ENCODE assay signal across 8 mouse cellular contexts in genomic region chr12:79193441-79193840, GRCm38 (mm10). TPM values are rescaled to one million over a fixed set of nuclear protein-coding genes. Genes with fewer than 3 reads are reported as not detected.
A peak's percentile ranks its signal among the peaks of the same experiment; 100 is the strongest.
DNase-seq lines count a peak whose midpoint lies in the region; ATAC-seq and TF ChIP-seq lines count a peak whose summit lies in the region.

No protein-coding gene starts in this region.

- intact Hi-C loops in left cerebral cortex, postnatal 4 days (cut with DNase I), result no loop called here

- H3K27me3 ChIP-seq in kidney, embryonic 16.5 days (ENCODE audit: insufficient read depth, low read length), result no peaks in the 10 kb centered on the region
- H3K27me3 ChIP-seq in hindbrain, postnatal 0 days (ENCODE audit: insufficient read depth, low read length), result no peaks in the 10 kb centered on the region

- no peak for ATAC-seq in kidney, embryonic 16.5 days (ENCODE audit: low FRiP score, low TSS enrichment)
- ATAC-seq in hindbrain, postnatal 0 days, result no peak

- no peak overlapping the region for H3K27ac ChIP-seq in kidney, embryonic 16.5 days (ENCODE audit: low read length)
- no peak overlapping the region for H3K27ac ChIP-seq in cortical plate, adult 2 months (ENCODE audit: insufficient read depth, low read length)
- H3K27ac ChIP-seq in hindbrain, postnatal 0 days, result no peak overlapping the region

- DNase-seq in kidney, adult 11 months, result peak; percentile 53
- peak; percentile 87 for DNase-seq in ZHBTc4 (ENCODE audit: low read depth, low spot score)
- peak; percentile 70 for DNase-seq in hindbrain, postnatal 0 days (ENCODE audit: low spot score)
- DNase-seq in left cerebral cortex, postnatal 4 days, result peak; percentile 77
- peak; percentile 21 for DNase-seq in ovary, postnatal 10 days (ENCODE audit: low spot score)
- peak; percentile 12 to 55 for DNase-seq in thymus, postnatal 10 days (ENCODE audit: low spot score in 2 of 2)

- 3% methylated on average over 3 of the region's 3 CpGs for WGBS in kidney, embryonic 16.5 days
- 3% methylated on average over 3 of the region's 3 CpGs for WGBS in hindbrain, postnatal 0 days

- no peak overlapping the region for H3K4me3 ChIP-seq in kidney, embryonic 16.5 days (ENCODE audit: low read length)
- H3K4me3 ChIP-seq in cortical plate, adult 2 months (ENCODE audit: insufficient read depth, low read length), result no peak overlapping the region
- no peak overlapping the region for H3K4me3 ChIP-seq in hindbrain, postnatal 0 days (ENCODE audit: low read length)

- peaks cover 12% of the 10 kb centered on the region for H3K4me1 ChIP-seq in kidney, embryonic 16.5 days (ENCODE audit: insufficient read depth, low read length)
- H3K4me1 ChIP-seq in cortical plate, adult 2 months (ENCODE audit: control insufficient read depth, insufficient read depth, low read length), result peaks cover 4% of the 10 kb centered on the region
- H3K4me1 ChIP-seq in hindbrain, postnatal 0 days (ENCODE audit: insufficient read depth, low read length), result 0 out of 2 replicates have a peak, but pooled peaks cover 7% of the 10 kb centered on the region

- H3K4me2 ChIP-seq in kidney, embryonic 16.5 days (replicated peaks; ENCODE audit: low read depth, low read length), result no peak overlapping the region
- H3K4me2 ChIP-seq in hindbrain, postnatal 0 days (ENCODE audit: low read depth, low read length), result no peak overlapping the region

- no peaks in the 10 kb centered on the region for H3K36me3 ChIP-seq in kidney, embryonic 16.5 days (ENCODE audit: insufficient read depth, low read length)
- H3K36me3 ChIP-seq in hindbrain, postnatal 0 days (ENCODE audit: insufficient read depth, low read length), result no peaks in the 10 kb centered on the region; the same call in 1 of the 2 replicates

- TF ChIP-seq CTCF in cortical plate, adult 2 months (IDR thresholded peaks at IDR 0.05; ENCODE audit: extremely low read depth, insufficient read depth, low read length), result peak; percentile 75
- TF ChIP-seq CTCF in hindbrain, postnatal 0 days (IDR thresholded peaks at IDR 0.05; ENCODE audit: low read depth), result peak; percentile 74

- H3K9ac ChIP-seq in kidney, embryonic 16.5 days (replicated peaks; ENCODE audit: low read length), result no peak overlapping the region
- no peak overlapping the region for H3K9ac ChIP-seq in hindbrain, postnatal 0 days (replicated peaks; ENCODE audit: low read length)

- H3K9me3 ChIP-seq in kidney, embryonic 16.5 days (ENCODE audit: low read length), result no peaks in the 10 kb centered on the region
- H3K9me3 ChIP-seq in hindbrain, postnatal 0 days (ENCODE audit: low read length), result no peaks in the 10 kb centered on the region

- TF ChIP-seq POLR2A in cortical plate, adult 2 months (IDR thresholded peaks at IDR 0.05; ENCODE audit: extremely low read depth, insufficient read depth, low read length), result no peak

RNA-seq across cellular contexts. Expression of gene Rdh11, which starts 1.3 kb away (rescaled TPM):
- polyA plus RNA-seq in kidney, embryonic 16.5 days (2015; fragmentation: Nextera tagmentation; extraction: Ambion mirVana), result 27.4 and 28.0 TPM in 2 replicates
- 19.1 and 21.9 TPM in 2 replicates for polyA plus RNA-seq in cortical plate, adult 2 months (2012; rRNA removed)
- total RNA-seq in hindbrain, postnatal 0 days (2014; rRNA removed), result 44.9 and 46.1 TPM in 2 replicates
- polyA plus RNA-seq in hindbrain, postnatal 0 days (2015; fragmentation: Nextera tagmentation; extraction: Ambion mirVana), result 30.7 and 34.9 TPM in 2 replicates
- 10 to 100 TPM; 41.4 to 43.2 TPM for total RNA-seq in left cerebral cortex, postnatal 4 days (2021)

RNA-seq across cellular contexts. Expression of gene Rdh12, which starts 15.3 kb away (rescaled TPM):
- polyA plus RNA-seq in kidney, embryonic 16.5 days (2015; fragmentation: Nextera tagmentation; extraction: Ambion mirVana), result 3.5 and 4.2 TPM in 2 replicates
- 2.6 and 3.0 TPM in 2 replicates for polyA plus RNA-seq in cortical plate, adult 2 months (2012; rRNA removed)
- total RNA-seq in hindbrain, postnatal 0 days (2014; rRNA removed), result 0.47 and 0.86 TPM in 2 replicates
- 0.63 and 0.83 TPM in 2 replicates for polyA plus RNA-seq in hindbrain, postnatal 0 days (2015; fragmentation: Nextera tagmentation; extraction: Ambion mirVana)
- total RNA-seq in left cerebral cortex, postnatal 4 days (2021), result 1 to 10 TPM in 1 of 2 experiments, under 1 TPM in 1; 0.84 to 1.3 TPM

RNA-seq across cellular contexts. Expression of gene Vti1b, which starts 21.0 kb away (rescaled TPM):
- polyA plus RNA-seq in kidney, embryonic 16.5 days (2015; fragmentation: Nextera tagmentation; extraction: Ambion mirVana), result 98.6 and 106 TPM in 2 replicates
- 188 and 189 TPM in 2 replicates for polyA plus RNA-seq in cortical plate, adult 2 months (2012; rRNA removed)
- total RNA-seq in hindbrain, postnatal 0 days (2014; rRNA removed), result 49.4 and 59.7 TPM in 2 replicates
- 217 and 218 TPM in 2 replicates for polyA plus RNA-seq in hindbrain, postnatal 0 days (2015; fragmentation: Nextera tagmentation; extraction: Ambion mirVana)
- 100 to 1,000 TPM; 153 to 159 TPM for total RNA-seq in left cerebral cortex, postnatal 4 days (2021)

Comparison
In these comparisons a context has a peak if more than half of its experiments do, and no peak if none do; other contexts are left out.
1. DNase-seq: peak in every context shown above with its lines; median percentile 87 in ZHBTc4; 77 in left cerebral cortex, postnatal 4 days; 70 in hindbrain, postnatal 0 days; 53 in kidney, adult 11 months; 34 in thymus, postnatal 10 days; 21 in ovary, postnatal 10 days.